Mouse (Mus musculus) heart, adult 2 months (tissue): Measurements from ENCODE around the gene Hnrnpa0.

Experiments
- CTCF ChIP-seq: fragments of 200-600 bp; IDR thresholded peaks from 2 replicates; pipeline ENCODE4 v1.8.1; 2022; ENCODE audit warnings: antibody characterized with exemption, mild to moderate bottlenecking, moderate library complexity
- POLR2A ChIP-seq: fragments of 200-500 bp; IDR thresholded peaks from 2 replicates; pipeline ENCODE4 v1.6.1; 2011; ENCODE audit warnings: mild to moderate bottlenecking, low read depth, low read length, control low read depth; ENCODE audit not compliant: insufficient read depth

DNA sequence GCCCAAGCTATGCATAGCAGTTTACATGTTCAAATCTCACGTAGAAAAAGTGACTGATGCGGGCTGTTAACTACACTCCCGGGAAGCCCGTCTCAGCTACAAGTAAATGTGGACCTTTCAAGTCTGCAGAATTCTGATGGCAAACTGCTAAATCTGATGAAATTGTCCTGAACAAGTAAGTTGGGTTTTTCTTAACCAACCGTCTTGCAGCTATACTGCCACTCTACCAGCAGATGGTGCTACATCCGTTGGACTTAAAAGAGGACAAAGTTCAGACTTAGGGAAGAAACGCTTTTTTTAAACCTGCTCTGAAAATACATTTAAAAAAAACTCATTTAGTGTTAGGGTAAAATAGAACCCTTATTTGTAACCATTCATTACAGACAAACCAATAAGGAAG lies 2.2 kb downstream of the Hnrnpa0 start:
- TF ChIP-seq CTCF, result peak; percentile 98
- TF ChIP-seq POLR2A, result 0 out of 2 replicates have a peak, but pooled peaks have one; percentile 17
